Mouse (Mus musculus) CH12.LX (cell line): Measurements from ENCODE around the gene Carf. TPM values are rescaled to one million over a fixed set of nuclear protein-coding genes. Genes with fewer than 3 reads are reported as not detected.

Experiments
- DNase-seq: peaks from one replicate; pipeline ENCODE4 v3.0.0-alpha.2; 2013; ENCODE audit errors: extremely low read depth
- H3K27ac ChIP-seq: 2 replicates; pipeline ENCODE4 v1.5.1; 2012; ENCODE audit warnings: low read depth, mild to moderate bottlenecking, control low read depth, moderate library complexity; ENCODE audit not compliant: insufficient read depth
- H3K27me3 ChIP-seq: replicated peaks from 2 replicates; pipeline ENCODE3; 2012; ENCODE audit warnings: inconsistent platforms
- H3K36me3 ChIP-seq, 2 experiments: replicated peaks in 1 of 2; 2 replicates each; pipeline versions ENCODE3 to v1.6.1; 2012; ENCODE audit warnings: inconsistent platforms in 1 of 2, low read length in 1 of 2, mild to moderate bottlenecking in 1 of 2, mixed read lengths in 1 of 2, moderate library complexity in 1 of 2; ENCODE audit not compliant: control insufficient read depth in 1 of 2, insufficient read depth in 1 of 2
- H3K4me1 ChIP-seq, 2 experiments: 2 replicates each; pipeline ENCODE4 v1.6.1; 2012; ENCODE audit warnings: inconsistent platforms in 1 of 2, moderate library complexity in 1 of 2; ENCODE audit not compliant: insufficient read depth in 2 of 2, control insufficient read depth in 1 of 2
- H3K4me2 ChIP-seq: 2 replicates; pipeline ENCODE4 v1.6.1; 2012; ENCODE audit warnings: low read depth, mild to moderate bottlenecking, control low read depth; ENCODE audit not compliant: poor library complexity, insufficient read depth, severe bottlenecking
- H3K4me3 ChIP-seq, 3 experiments: fragments of 150-350 bp in 1 of 3; sonication (generic) in 1 of 3; replicated peaks in 1 of 3; 2 replicates each; pipeline versions ENCODE3 to v1.5.1; 2011 to 2012; ENCODE audit warnings: low read depth in 2 of 3, low read length in 2 of 3, mild to moderate bottlenecking in 2 of 3, moderate library complexity in 2 of 3, control low read depth in 1 of 3, improper control_type of control experiment in 1 of 3, inconsistent platforms in 1 of 3, mixed read lengths in 1 of 3; ENCODE audit not compliant: poor library complexity in 1 of 3
- H3K79me2 ChIP-seq: replicated peaks from 2 replicates; pipeline ENCODE4 v1.6.1; 2012; ENCODE audit warnings: mild to moderate bottlenecking, moderate library complexity; ENCODE audit not compliant: control insufficient read depth, poor library complexity, insufficient read depth, severe bottlenecking; ENCODE audit errors: extremely low read depth
- H3K9ac ChIP-seq: 2 replicates; pipeline ENCODE4 v1.6.1; 2012; ENCODE audit warnings: low read depth, mild to moderate bottlenecking, control low read depth, moderate library complexity; ENCODE audit not compliant: insufficient read depth
- H3K9me3 ChIP-seq: replicated peaks from 2 replicates; pipeline ENCODE3; 2012; ENCODE audit warnings: low read length, inconsistent platforms, mixed read lengths
- BHLHE40 ChIP-seq: IDR thresholded peaks from 2 replicates; pipeline ENCODE4 v1.6.1; 2011; ENCODE audit warnings: mild to moderate bottlenecking, low read depth, low read length, improper control_type of control experiment
- CHD1 ChIP-seq: IDR thresholded peaks from 2 replicates; pipeline ENCODE4 v1.6.1; 2012; ENCODE audit warnings: low read depth, low read length, improper control_type of control experiment, inconsistent platforms
- CTCF ChIP-seq, 2 experiments: IDR thresholded peaks in 1 of 2; conservative IDR thresholded peaks in 1 of 2; 2 replicates each; pipeline ENCODE4 v1.5.1; 2011 to 2012; ENCODE audit warnings: low read depth in 2 of 2, low read length in 2 of 2, improper control_type of control experiment in 1 of 2, inconsistent platforms in 1 of 2, mild to moderate bottlenecking in 1 of 2, moderate library complexity in 1 of 2
- E2F4 ChIP-seq: IDR thresholded peaks from 2 replicates; pipeline ENCODE4 v1.6.1; 2011; ENCODE audit warnings: low read depth, low read length, improper control_type of control experiment; ENCODE audit not compliant: insufficient replicate concordance
- HCFC1 ChIP-seq: IDR thresholded peaks from 2 replicates; pipeline ENCODE4 v1.6.1; 2012; ENCODE audit warnings: low read depth, mild to moderate bottlenecking, inconsistent platforms, low read length, improper control_type of control experiment
- IRF4 ChIP-seq: IDR thresholded peaks from 2 replicates; pipeline ENCODE4 v1.6.1; 2014; ENCODE audit warnings: low read depth, mild to moderate bottlenecking, inconsistent platforms, low read length, improper control_type of control experiment
- MAX ChIP-seq: IDR thresholded peaks from 2 replicates; pipeline ENCODE4 v1.6.1; 2011; ENCODE audit warnings: low read length, improper control_type of control experiment
- MEF2A ChIP-seq: IDR thresholded peaks from 2 replicates; pipeline ENCODE4 v1.6.1; 2014; ENCODE audit warnings: low read depth, mild to moderate bottlenecking, inconsistent platforms, low read length, improper control_type of control experiment, borderline replicate concordance
- MXI1 ChIP-seq: IDR thresholded peaks from 2 replicates; pipeline ENCODE4 v1.6.1; 2011; ENCODE audit warnings: mild to moderate bottlenecking, low read depth, low read length, improper control_type of control experiment
- NELFE ChIP-seq: IDR thresholded peaks from 2 replicates; pipeline ENCODE4 v1.6.1; 2011; ENCODE audit warnings: low read depth, low read length, improper control_type of control experiment
- NRF1 ChIP-seq: IDR thresholded peaks from 2 replicates; pipeline ENCODE4 v1.6.1; 2014; ENCODE audit warnings: low read depth, mild to moderate bottlenecking, inconsistent platforms, low read length, improper control_type of control experiment, moderate library complexity
- PAX5 ChIP-seq: IDR thresholded peaks from 2 replicates; pipeline ENCODE4 v1.6.1; 2012; ENCODE audit warnings: low read length, inconsistent platforms, mixed read lengths
- POLR2AphosphoS2 ChIP-seq: IDR thresholded peaks from 2 replicates; pipeline ENCODE4 v1.6.1; 2011; ENCODE audit warnings: low read depth, low read length, improper control_type of control experiment
- RCOR1 ChIP-seq: conservative IDR thresholded peaks from 2 replicates; pipeline ENCODE4 v1.6.1; 2012; ENCODE audit warnings: low read depth, mild to moderate bottlenecking, inconsistent platforms, low read length, improper control_type of control experiment
- TBP ChIP-seq: conservative IDR thresholded peaks from 2 replicates; pipeline ENCODE4 v1.6.1; 2011; ENCODE audit warnings: low read depth, low read length, improper control_type of control experiment
- UBTF ChIP-seq: IDR thresholded peaks from 2 replicates; pipeline ENCODE4 v1.6.1; 2012; ENCODE audit warnings: low read depth, mild to moderate bottlenecking, inconsistent platforms, low read length, improper control_type of control experiment, moderate library complexity
- ZKSCAN1 ChIP-seq: IDR thresholded peaks from 2 replicates; pipeline ENCODE4 v1.6.1; 2012; ENCODE audit warnings: low read depth, inconsistent platforms, low read length, improper control_type of control experiment, borderline replicate concordance
- ZMIZ1 ChIP-seq: IDR thresholded peaks from 2 replicates; pipeline ENCODE4 v1.6.1; 2012; ENCODE audit warnings: low read depth, mild to moderate bottlenecking, inconsistent platforms, low read length, improper control_type of control experiment
- dilution Hi-C: fragments of 300-500 bp; cut with MboI; formaldehyde crosslinking; loops from 2 replicates; pipeline ENCODE4 v1.14.3; 2020; ENCODE audit warnings: low sequenced_read_pairs; ENCODE audit not compliant: extremely low pct_unique_long_range_greater_than_20kb, extremely low pct_ligation_motif_present
- in situ Hi-C: fragments of 300-500 bp; cut with MboI; formaldehyde crosslinking; loops from 3 replicates; pipeline ENCODE4 v1.14.3; 2019; ENCODE audit warnings: low sequenced_read_pairs, low pct_ligation_motif_present, low pct_unique_long_range_greater_than_20kb, mixed read lengths
- polyA plus RNA-seq: library from polyadenylated mRNA; unstranded; fragments of >175 nt; gene quantifications from 2 replicates; pipeline ENCODE4 v1.2.1, GENCODE M21; 2012; ENCODE audit warnings: low read depth; ENCODE audit not compliant: insufficient read length
- total RNA-seq, 2 experiments: library from RNA; depleted of rRNA; stranded (reverse); fragments of 300-350 nt in 1 of 2; fragments of >200 nt in 1 of 2; gene quantifications; 2 replicates each; pipeline ENCODE4 v1.2.3; 2012 to 2014

Carf gene
- total and polyA plus RNA-seq, 3 experiments, result 3.0 to 3.3 (median 3.2) TPM

- Histone ChIP-seq H3K36me3 (no peaks in the 10 kb centered on the region), H3K4me3 (no peak overlapping the region), H3K79me2 (no peaks in the 10 kb centered on the region), H3K27ac (no peak overlapping the region), H3K27me3 (no peaks in the 10 kb centered on the region), H3K9me3 (no peaks in the 10 kb centered on the region), H3K4me1 (0 out of 4 replicates have a peak, but pooled peaks cover 0 to 3% of the 10 kb centered on the region in 2 experiments), H3K4me2 (no peak overlapping the region), H3K9ac (no peak overlapping the region)
- in situ Hi-C loops (loop anchor here (25.0 kb wide), 1 partner anchor 699 kb away; no protein-coding TSS in a partner anchor), dilution Hi-C loops (no loop called here)
- DNase-seq, result no peak
- no peak for TF ChIP-seq NELFE
- TF ChIP-seq POLR2AphosphoS2, result no peak
- TF ChIP-seq ZMIZ1, result no peak
- no peak for TF ChIP-seq RCOR1
- TF ChIP-seq, all 38 proteins: peak for 0
Measured at GRCm38 (mm10) chr1:60163676-60164075, 65.6 kb downstream of the Carf start.

GRCm38 (mm10) chr1:60169626-60170025 is 71.6 kb downstream of the Carf start:
- Histone ChIP-seq H3K9ac (no peak overlapping the region), H3K4me2 (no peak overlapping the region), H3K79me2 (no peaks in the 10 kb centered on the region), H3K4me3 (no peak overlapping the region), H3K36me3 (no peaks in the 10 kb centered on the region), H3K27me3 (no peaks in the 10 kb centered on the region), H3K9me3 (no peaks in the 10 kb centered on the region), H3K27ac (no peak overlapping the region), H3K4me1 (peaks cover 0 to 6% of the 10 kb centered on the region in 2 experiments; a peak in 1 of 4 replicates)
- in situ Hi-C loops (loop anchor here (25.0 kb wide), 1 partner anchor 693 kb away; no protein-coding TSS in a partner anchor), dilution Hi-C loops (no loop called here)
- no peak for DNase-seq
- TF ChIP-seq IRF4 (no peak), CHD1 (no peak), MEF2A (no peak), NELFE (no peak), ZKSCAN1 (no peak), MXI1 (no peak), E2F4 (no peak), RCOR1 (no peak), CTCF (conservative IDR thresholded peaks at IDR 0.05 in 1 of 2, IDR thresholded peaks at IDR 0.05 in 1 of 2; ENCODE audit: low read depth in 2 of 2, low read length in 2 of 2) (no peak), TBP (no peak), UBTF (no peak), BHLHE40 (no peak), MAX (no peak), NRF1 (no peak), PAX5 (no peak), HCFC1 (no peak)
